Mouse (Mus musculus) heart, adult 2 months (tissue): ENCODE data around the gene Mfsd4b4. TPM values are rescaled to one million over a fixed set of nuclear protein-coding genes. Genes with fewer than 3 reads are reported as not detected.

Source experiments
- DNase-seq, 2 experiments: peaks; one replicate each; pipeline ENCODE4 v3.0.0; 2021
- H3K27ac ChIP-seq: fragments of 200-600 bp; 2 replicates; pipeline ENCODE4 v1.8.1; 2022
- H3K27me3 ChIP-seq: fragments of 200-500 bp; 2 replicates; pipeline ENCODE4 v1.6.1; 2012; ENCODE audit warnings: mild to moderate bottlenecking, low read length, inconsistent platforms, mixed read lengths; ENCODE audit not compliant: control insufficient read depth, insufficient read depth
- H3K36me3 ChIP-seq: fragments of 200-500 bp; 2 replicates; pipeline ENCODE4 v1.6.1; 2012; ENCODE audit warnings: low read length, inconsistent platforms; ENCODE audit not compliant: control insufficient read depth, insufficient read depth
- H3K4me1 ChIP-seq: fragments of 200-500 bp; 2 replicates; pipeline ENCODE4 v1.6.1; 2011; ENCODE audit warnings: low read length; ENCODE audit not compliant: control insufficient read depth, insufficient read depth
- H3K4me3 ChIP-seq: fragments of 200-600 bp; 2 replicates; pipeline ENCODE4 v1.8.1; 2022
- H3K79me2 ChIP-seq: fragments of 200-500 bp; replicated peaks from 2 replicates; pipeline ENCODE4 v1.6.1; 2012; ENCODE audit warnings: mild to moderate bottlenecking, inconsistent platforms, low read length, moderate library complexity, mixed read lengths; ENCODE audit not compliant: control insufficient read depth, insufficient read depth
- H3K9ac ChIP-seq: fragments of 200-500 bp; 2 replicates; pipeline ENCODE4 v1.6.1; 2012; ENCODE audit warnings: low read depth, mild to moderate bottlenecking, control low read depth, inconsistent platforms, low read length, mixed read lengths
- CTCF ChIP-seq: fragments of 200-600 bp; IDR thresholded peaks from 2 replicates; pipeline ENCODE4 v1.8.1; 2022; ENCODE audit warnings: antibody characterized with exemption, mild to moderate bottlenecking, moderate library complexity
- EP300 ChIP-seq: fragments of 200-500 bp; IDR thresholded peaks from 2 replicates; pipeline ENCODE4 v1.6.1; 2011; ENCODE audit warnings: low read depth, low read length, control low read depth; ENCODE audit not compliant: insufficient read depth
- POLR2A ChIP-seq: fragments of 200-500 bp; IDR thresholded peaks from 2 replicates; pipeline ENCODE4 v1.6.1; 2011; ENCODE audit warnings: mild to moderate bottlenecking, low read depth, low read length, control low read depth; ENCODE audit not compliant: insufficient read depth
- WGBS: fragments of 180-500 bp; shearing (Covaris S2); methylation state at CpG from one replicate; pipeline ENCODE4 v1.1.7; 2018; 5-methylcytosine and 5-hydroxymethylcytosine counted together
- intact Hi-C: fragments of 180-260 bp; cut with DNase I; formaldehyde crosslinking; loops from one replicate; pipeline ENCODE4 v1.15.1; 2025
- polyA plus RNA-seq: library from polyadenylated mRNA; depleted of rRNA; stranded (reverse); fragments of >200 nt; gene quantifications from 2 replicates; pipeline ENCODE4 v1.2.3, GENCODE M21; 2012; rRNA removed
- total RNA-seq, 2 experiments: library from RNA; stranded (reverse); gene quantifications; 2 replicates each; pipeline ENCODE4 v1.2.3; 2021

Mfsd4b4 gene
- total and polyA plus RNA-seq, 3 experiments = 3.1 to 3.7 (median 3.5) TPM

DNA sequence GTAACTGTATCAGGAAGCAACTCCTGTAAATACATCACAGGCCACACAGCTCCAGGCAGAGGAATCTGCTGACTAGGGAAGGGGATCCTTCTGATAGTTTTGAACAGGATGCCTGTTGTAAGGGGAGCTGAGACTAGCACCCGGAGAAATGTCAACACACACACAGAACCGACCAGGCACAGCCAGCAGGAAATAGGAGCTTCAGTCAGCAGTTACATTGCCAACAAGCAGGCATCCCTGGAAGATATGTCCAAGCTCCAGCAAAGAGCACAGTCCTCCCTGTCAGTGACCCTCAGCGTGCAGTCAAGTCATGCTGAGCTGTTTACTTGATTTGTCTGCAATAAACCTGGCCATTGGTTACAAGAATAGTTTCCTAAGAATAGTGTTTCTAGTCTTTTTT, 10.4 kb downstream of the Mfsd4b4 start:
- WGBS = 47% methylated on average over 3 of the region's 3 CpGs
- Histone ChIP-seq H3K9ac (no peak overlapping the region), H3K27ac (no peak overlapping the region)

GRCm38 (mm10) chr10:39865509-39865908, 33.5 kb downstream of the Mfsd4b4 start:
- WGBS = 66% methylated on average over 2 of the region's 2 CpGs
- H3K9ac ChIP-seq = no peak overlapping the region
- H3K27ac ChIP-seq = no peak overlapping the region
- H3K36me3 ChIP-seq = peaks cover 3% of the 10 kb centered on the region
- H3K27me3 ChIP-seq = no peaks in the 10 kb centered on the region
- intact Hi-C loops = no loop called here
- no peak overlapping the region for H3K4me3 ChIP-seq
- H3K79me2 ChIP-seq = no peaks in the 10 kb centered on the region
- no peak for DNase-seq
- H3K4me1 ChIP-seq = no peaks in the 10 kb centered on the region
- no peak for TF ChIP-seq EP300
- no peak for TF ChIP-seq POLR2A
- TF ChIP-seq CTCF = no peak

More for the DNA sequence above, 10.4 kb downstream of the Mfsd4b4 start:
- intact Hi-C loops = no loop called here
- H3K79me2 ChIP-seq = no peaks in the 10 kb centered on the region
- H3K4me1 ChIP-seq = no peaks in the 10 kb centered on the region
- H3K36me3 ChIP-seq = no peaks in the 10 kb centered on the region
- TF ChIP-seq CTCF (no peak), EP300 (no peak), POLR2A (no peak)
- DNase-seq = no peak
- no peak overlapping the region for H3K4me3 ChIP-seq
- H3K27me3 ChIP-seq = no peaks in the 10 kb centered on the region

DNA sequence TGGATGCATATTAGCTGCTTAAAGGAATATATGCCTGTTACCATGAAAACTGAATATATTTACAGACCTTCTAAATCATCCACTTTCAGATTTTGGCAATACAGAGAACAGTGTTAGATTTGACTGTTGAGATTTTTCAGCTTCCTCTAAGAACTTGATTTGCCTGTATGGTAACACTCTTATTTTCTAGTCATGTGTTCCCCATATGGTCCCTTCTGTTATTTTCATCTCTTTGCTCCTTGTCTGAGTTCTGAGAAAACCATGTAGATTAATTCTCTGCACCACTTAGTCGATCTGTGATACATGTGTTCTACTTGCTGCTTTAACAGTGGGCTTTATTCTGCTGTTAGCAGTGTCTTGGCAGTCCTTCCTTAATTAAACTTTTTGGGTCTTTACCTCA, 56.4 kb downstream of the Mfsd4b4 start:
- Histone ChIP-seq H3K4me3 (no peak overlapping the region), H3K36me3 (no peaks in the 10 kb centered on the region), H3K79me2 (no peaks in the 10 kb centered on the region), H3K9ac (no peak overlapping the region), H3K4me1 (no peaks in the 10 kb centered on the region), H3K27me3 (no peaks in the 10 kb centered on the region), H3K27ac (no peak overlapping the region)
- no peak for TF ChIP-seq EP300
- TF ChIP-seq POLR2A = no peak
- TF ChIP-seq CTCF = no peak
- 85% methylated on average over 1 of the region's 1 CpGs for WGBS
- intact Hi-C loops = no loop called here
- no peak for DNase-seq

Other genes starting within 250 kb of the Mfsd4b4 start
- 10 to 100 TPM in 1 of 2 experiments, 1 to 10 TPM in 1; 9.5 to 12.9 TPM for gene Rev3l, start 167.1 kb downstream of the Mfsd4b4 start, total RNA-seq
- gene Rev3l, start 167.1 kb downstream of the Mfsd4b4 start, polyA plus RNA-seq = 5.9 and 13.4 TPM in 2 replicates
- under 1 TPM; 0.21 to 0.30 TPM for gene Mfsd4b2, start 27.7 kb upstream of the Mfsd4b4 start, total RNA-seq
- 0.09 TPM in 1 of 2 replicates, not detected in the other for gene Mfsd4b2, start 27.7 kb upstream of the Mfsd4b4 start, polyA plus RNA-seq
- 1 to 10 TPM; 5.5 to 5.7 TPM for gene Mfsd4b3, start 60.9 kb upstream of the Mfsd4b4 start, total RNA-seq
- gene Mfsd4b3, start 60.9 kb upstream of the Mfsd4b4 start, polyA plus RNA-seq = 4.6 and 9.0 TPM in 2 replicates
- under 1 TPM; 0.31 to 0.68 TPM for gene Mfsd4b5, start 87.4 kb upstream of the Mfsd4b4 start, total RNA-seq
- gene Mfsd4b5, start 87.4 kb upstream of the Mfsd4b4 start, polyA plus RNA-seq = 0.27 and 0.32 TPM in 2 replicates
- gene Mfsd4b1, start 126.0 kb upstream of the Mfsd4b4 start, total RNA-seq = 1 to 10 TPM; 1.7 to 2.5 TPM
- gene Mfsd4b1, start 126.0 kb upstream of the Mfsd4b4 start, polyA plus RNA-seq = 3.3 and 4.2 TPM in 2 replicates
- gene Slc16a10, start 243.0 kb upstream of the Mfsd4b4 start, total RNA-seq = 10 to 100 TPM; 21.0 to 21.9 TPM
- 15.3 and 28.3 TPM in 2 replicates for gene Slc16a10, start 243.0 kb upstream of the Mfsd4b4 start, polyA plus RNA-seq